Mouse (Mus musculus) induced T-regulatory cell, adult 2 months (primary cell): ENCODE data around the gene Rnf123.
"Not testable (repeated sequence)": the region's sequence is repeated elsewhere in the genome, so short reads cannot be mapped to it uniquely, and the experiment has no call there.

ENCODE experiments used
- DNase-seq: peaks from one replicate; pipeline ENCODE4 v3.0.0-alpha.2; 2012; ENCODE audit warnings: low read depth

Rnf123 gene

GRCm38 (mm10) chr9:108035331-108036156, 47.6 kb downstream of the Rnf123 start:
- peak; percentile 92 for DNase-seq

GRCm38 (mm10) chr9:108032126-108032525, 51.0 kb downstream of the Rnf123 start:
- no peak for DNase-seq

GRCm38 (mm10) chr9:108027867-108028266, 55.3 kb downstream of the Rnf123 start:
- no peak for DNase-seq

GRCm38 (mm10) chr9:108026584-108026983, 56.6 kb downstream of the Rnf123 start:
- peak; percentile 59 for DNase-seq

GRCm38 (mm10) chr9:108023216-108023615, 59.9 kb downstream of the Rnf123 start:
- DNase-seq = no peak

- no peak for DNase-seq
Measured at GRCm38 (mm10) chr9:108020741-108021140, 62.4 kb downstream of the Rnf123 start.

- DNase-seq = no peak
Measured at GRCm38 (mm10) chr9:108017127-108017526, 66.0 kb downstream of the Rnf123 start.

GRCm38 (mm10) chr9:108013577-108013976, 69.6 kb downstream of the Rnf123 start:
- DNase-seq = not testable (repeated sequence)

- DNase-seq = peak; percentile 58
Measured at GRCm38 (mm10) chr9:108010385-108010784, 72.8 kb downstream of the Rnf123 start.

- DNase-seq = no peak
Measured at GRCm38 (mm10) chr9:108008041-108008440, 75.1 kb downstream of the Rnf123 start.

- no peak for DNase-seq
Measured at GRCm38 (mm10) chr9:108003531-108003890, 79.6 kb downstream of the Rnf123 start.

- peak; percentile 72 for DNase-seq
Measured at GRCm38 (mm10) chr9:108002778-108003530, 80.2 kb downstream of the Rnf123 start.

- DNase-seq = peak; percentile 100
Measured at GRCm38 (mm10) chr9:108001922-108002770, 81.0 kb downstream of the Rnf123 start, which contains the start of gene Ip6k1. Ip6k1 (plus strand) TSS chr9:108002501.
